Mouse (Mus musculus) lung, postnatal 4 days (tissue): Measurements from ENCODE around the gene Agfg2.
"Not testable (repeated sequence)": the region's sequence is repeated elsewhere in the genome, so short reads cannot be mapped to it uniquely, and the experiment has no call there.

Experiments used
- DNase-seq, 2 experiments: peaks; one replicate each; pipeline ENCODE4 v3.0.0; 2021

Agfg2 gene

GRCm38 (mm10) chr5:137642886-137643285, 41.6 kb downstream of the Agfg2 start:
- DNase-seq = no peak

- DNase-seq = peak; percentile 51 to 58
Observed at GRCm38 (mm10) chr5:137641054-137641453, 43.5 kb downstream of the Agfg2 start, which contains the start of gene Sap25. Gene Sap25 (plus strand): TSS chr5:137641334.

GRCm38 (mm10) chr5:137639472-137639871, 45.1 kb downstream of the Agfg2 start:
- DNase-seq = peak; percentile 47 to 66

DNA sequence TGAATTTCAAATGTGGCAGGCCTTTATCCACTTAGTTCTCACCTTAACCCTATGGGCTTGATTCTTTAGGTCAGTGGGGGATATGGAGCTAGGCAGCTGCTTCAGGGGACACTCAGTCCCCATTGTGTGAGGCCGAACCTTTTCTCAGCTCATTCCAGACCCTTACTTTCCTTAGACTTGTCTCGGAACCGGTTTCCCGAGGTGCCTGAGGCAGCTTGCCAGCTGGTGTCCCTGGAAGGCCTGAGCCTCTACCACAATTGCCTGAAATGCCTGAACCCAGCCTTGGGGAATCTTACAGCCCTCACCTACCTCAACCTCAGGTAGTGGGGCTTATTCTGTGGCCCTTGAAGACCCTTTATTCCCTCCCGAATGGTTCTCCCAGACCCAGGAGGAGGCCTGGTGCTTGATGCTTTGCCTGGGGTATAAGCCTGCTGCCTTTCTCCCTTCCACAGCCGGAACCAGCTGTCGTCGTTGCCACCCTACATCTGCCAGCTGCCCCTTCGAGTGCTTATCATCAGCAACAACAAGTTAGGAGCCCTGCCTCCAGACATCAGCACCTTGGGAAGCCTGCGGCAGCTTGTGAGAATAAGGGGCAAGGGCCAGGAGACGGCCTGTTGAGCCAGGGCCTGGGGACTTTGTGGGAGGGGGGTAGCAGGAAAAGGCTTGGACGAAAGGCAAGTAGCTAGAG, 51.0 kb downstream of the Agfg2 start:
- peak; percentile 67 to 83 for DNase-seq

GRCm38 (mm10) chr5:137631591-137631990, 52.9 kb downstream of the Agfg2 start:
- no peak for DNase-seq

DNA sequence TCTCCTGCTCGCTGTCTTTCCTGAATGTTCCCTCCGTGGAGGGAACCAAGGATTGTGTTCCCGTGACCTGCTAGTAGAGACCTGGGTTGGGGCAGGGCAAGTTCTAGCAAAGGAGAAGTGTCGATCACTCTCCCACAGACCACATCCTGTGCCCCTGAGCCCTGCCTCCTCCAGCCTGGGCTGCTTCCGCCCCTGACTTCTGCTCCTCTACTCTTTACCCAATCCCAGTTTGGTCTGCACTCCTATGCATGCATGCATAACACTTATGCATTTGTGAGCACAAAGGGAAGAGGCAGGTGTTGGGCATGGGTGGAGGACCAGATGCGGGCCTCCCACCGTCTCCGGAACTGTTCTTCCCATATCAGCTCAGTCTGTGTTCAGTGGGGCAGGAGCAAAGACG, 53.4 kb downstream of the Agfg2 start:
- DNase-seq = peak; percentile 75 to 79

GRCm38 (mm10) chr5:137630602-137631001, 53.9 kb downstream of the Agfg2 start:
- peak; percentile 67 to 85 for DNase-seq

GRCm38 (mm10) chr5:137629906-137630545, 54.5 kb downstream of the Agfg2 start:
- DNase-seq = peak; percentile 70 to 87

DNA sequence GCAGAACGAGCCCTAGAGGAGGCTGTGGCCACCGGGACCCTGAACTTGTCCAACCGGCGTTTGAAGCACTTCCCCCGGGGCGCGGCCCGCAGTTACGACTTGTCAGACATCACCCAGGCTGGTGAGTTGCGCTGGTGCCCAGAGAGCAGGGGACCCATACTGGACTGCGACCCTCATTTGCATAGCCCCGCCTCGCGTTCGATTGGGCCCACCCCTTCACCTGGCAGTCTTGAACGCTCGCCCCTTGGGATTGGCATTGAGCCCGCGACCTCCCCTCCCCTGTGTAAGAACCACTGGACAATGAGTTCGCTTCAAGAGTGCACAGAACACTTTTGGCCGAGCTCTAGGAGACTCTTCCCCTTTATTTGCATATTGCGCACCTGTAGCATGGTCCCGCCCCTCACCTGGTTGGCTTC, 55.2 kb downstream of the Agfg2 start:
- DNase-seq = peak; percentile 83 to 89

GRCm38 (mm10) chr5:137628498-137629305, 55.8 kb downstream of the Agfg2 start, which contains the start of the genes Fbxo24, Lrch4 and Gm20605:
Gene Fbxo24 (minus strand): TSS chr5:137629002.
Gene Lrch4 (plus strand): TSS chr5:137629121.
Gene Gm20605 (plus strand): TSS chr5:137629175.
- peak; percentile 99 to 100 for DNase-seq

- DNase-seq = peak in 1 of 2 experiments; percentile 49
Observed at GRCm38 (mm10) chr5:137627991-137628390, 56.5 kb downstream of the Agfg2 start.

GRCm38 (mm10) chr5:137623937-137624530, 60.5 kb downstream of the Agfg2 start:
- no peak for DNase-seq

DNA sequence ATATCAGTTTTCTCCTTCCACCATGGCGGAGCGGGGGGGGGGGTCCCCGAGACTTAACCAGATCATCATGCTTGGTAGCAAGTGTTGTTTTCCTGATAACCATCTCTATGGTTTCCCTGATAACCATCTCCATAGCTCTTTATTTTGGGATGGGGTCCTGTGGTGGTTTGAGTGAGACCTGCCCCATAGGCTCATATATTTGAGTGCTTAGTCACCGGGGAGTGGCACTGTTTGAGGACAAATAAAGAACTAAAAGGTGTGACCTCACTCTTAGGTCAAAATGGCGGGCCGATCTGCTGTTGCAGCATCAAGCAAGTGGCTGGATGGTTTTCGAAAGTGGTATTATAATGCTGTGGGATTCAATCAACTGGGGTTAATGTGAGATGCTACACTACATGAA, 69.2 kb downstream of the Agfg2 start:
- no peak for DNase-seq

DNA sequence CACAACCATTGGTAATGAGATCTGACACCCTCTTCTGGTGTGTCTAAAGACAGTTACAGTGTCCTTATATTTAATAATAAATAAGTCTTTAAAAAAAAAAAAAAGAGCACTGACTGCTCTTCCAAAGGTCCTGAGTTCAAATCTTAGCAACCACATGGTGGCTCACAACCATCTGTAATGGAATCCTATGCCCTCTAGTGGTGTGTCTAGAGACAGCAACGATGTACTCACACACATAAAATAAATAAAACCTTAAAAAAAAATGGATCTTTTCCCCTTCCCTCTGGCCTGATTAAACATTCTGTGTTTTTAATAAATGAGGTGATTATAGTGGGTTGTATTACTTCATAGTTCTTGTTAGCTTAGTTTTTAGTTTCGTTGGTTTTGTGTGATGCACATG, 69.6 kb downstream of the Agfg2 start:
- DNase-seq = not testable (repeated sequence)

DNA sequence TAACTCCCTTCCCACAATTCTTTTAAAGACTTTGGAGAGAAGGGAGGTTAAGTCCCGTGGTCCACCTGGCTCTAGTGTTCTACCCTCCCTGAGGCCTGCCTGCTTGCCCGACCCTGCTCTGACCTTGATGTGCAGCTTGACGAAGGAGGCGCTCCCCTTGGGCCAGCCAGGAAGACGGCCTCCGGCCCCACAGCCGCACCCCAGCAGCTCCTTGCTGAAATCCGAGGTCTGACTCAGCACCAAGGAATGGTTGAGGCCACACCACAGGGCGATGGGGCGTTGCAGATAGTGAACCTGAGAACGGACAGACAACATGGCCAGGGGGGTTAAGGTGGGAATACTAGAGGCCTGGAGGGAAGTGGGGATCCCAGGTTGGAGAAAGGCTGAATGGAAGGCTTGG, 71.0 kb downstream of the Agfg2 start, which contains the start of gene Pcolce:
TSS of gene Pcolce (minus strand) at position 235 of the 400 bp plus-strand sequence.
- DNase-seq = peak; percentile 42 to 65

GRCm38 (mm10) chr5:137613076-137613475, 71.5 kb downstream of the Agfg2 start:
- no peak for DNase-seq

DNA sequence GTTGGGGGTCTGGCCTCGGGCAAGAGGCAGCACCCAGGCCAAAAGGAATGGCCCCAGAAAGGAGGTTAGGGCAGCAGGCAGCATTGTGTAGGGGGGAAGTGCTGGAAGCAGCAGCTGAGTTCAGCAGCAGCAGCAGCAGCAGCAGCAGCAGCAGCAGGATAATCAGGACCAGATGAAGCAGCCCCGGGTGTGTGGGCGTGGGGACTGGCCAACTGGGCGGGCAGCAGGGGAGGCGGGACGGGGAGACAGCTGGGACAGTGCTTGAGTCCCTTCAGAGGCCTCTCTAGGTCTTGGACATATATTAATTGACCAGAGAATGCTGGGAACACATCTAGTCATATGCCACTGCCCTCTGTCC, 73.3 kb downstream of the Agfg2 start:
- peak; percentile 70 to 88 for DNase-seq

- DNase-seq = peak; percentile 78 to 88
Observed at GRCm38 (mm10) chr5:137610548-137611244, 73.8 kb downstream of the Agfg2 start.

DNA sequence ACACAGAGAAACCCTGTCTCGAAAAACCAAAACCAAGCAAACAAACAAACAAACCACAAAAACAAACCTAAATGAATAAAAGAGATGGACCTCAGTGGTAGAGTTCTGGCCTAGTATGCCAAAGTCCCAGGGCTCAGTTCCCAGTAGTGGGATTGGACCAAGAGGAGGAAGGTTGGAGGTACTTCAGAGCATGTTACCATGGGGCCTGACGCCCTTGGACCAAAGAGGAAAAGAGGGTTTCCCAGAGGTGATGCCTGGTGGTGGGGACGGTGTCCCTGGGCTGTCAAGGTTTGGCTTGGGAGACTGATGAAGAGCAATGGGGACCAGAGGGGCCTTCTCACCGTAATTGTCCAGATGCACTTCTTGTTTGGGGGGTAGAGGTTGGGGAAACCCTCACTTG, 74.5 kb downstream of the Agfg2 start:
- no peak for DNase-seq

DNA sequence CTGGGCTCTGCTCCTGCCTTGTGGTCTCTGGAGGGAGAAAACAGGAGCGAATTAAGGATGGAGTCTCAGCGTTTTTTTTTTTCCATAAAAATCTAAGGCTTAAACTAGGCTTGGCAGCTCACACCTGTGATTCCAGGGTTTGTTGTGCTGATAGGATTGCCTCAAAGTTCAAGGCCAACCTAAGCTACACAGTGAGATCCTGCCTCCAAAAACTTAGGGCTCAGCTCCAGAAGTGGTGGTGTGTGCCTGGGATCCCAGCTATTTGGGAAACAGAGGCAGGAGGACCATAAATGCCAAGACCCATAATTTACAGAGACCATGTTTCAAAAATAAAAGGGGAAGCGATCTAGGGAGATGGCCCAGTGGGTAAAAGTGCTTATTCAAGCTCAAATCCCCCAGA, 75.2 kb downstream of the Agfg2 start:
- no peak for DNase-seq

- peak in 1 of 2 experiments; percentile 47 for DNase-seq
Observed at GRCm38 (mm10) chr5:137608654-137609190, 75.8 kb downstream of the Agfg2 start.
